Mouse (Mus musculus) fibroblast of lung, adult 2 months (primary cell): ENCODE measurements at regions not wholly inside any gene's neighbourhood (a gene's known extent, or its start where the extent isn't known, plus 50 kb on each side); places are given as distances from the start of the nearest gene placed in this dataset.

Experiments
- DNase-seq: peaks from one replicate; pipeline ENCODE4 v3.0.0-alpha.2; 2011; ENCODE audit warnings: low read depth

DNA sequence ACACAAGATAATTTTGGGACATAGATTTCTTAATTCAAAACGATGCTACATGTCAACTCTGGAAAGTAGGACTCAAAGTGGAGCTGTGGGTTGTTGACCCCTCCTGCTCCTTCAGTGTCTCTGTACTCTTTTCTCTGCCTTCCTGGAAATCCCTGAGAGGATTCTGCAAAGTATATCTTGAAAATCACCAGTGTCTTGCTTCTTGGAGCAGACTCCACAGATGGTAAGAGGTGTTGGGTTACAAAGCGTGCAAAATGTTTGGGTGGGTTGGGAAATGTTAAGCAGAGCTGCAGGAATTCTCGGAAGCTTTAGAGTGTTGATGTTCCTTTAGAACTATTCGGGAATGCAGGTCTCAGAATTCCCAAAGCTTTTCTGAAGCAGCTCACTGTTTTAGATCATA, 61.5 kb upstream of the Abcb5 start:
- DNase-seq, result no peak

DNA sequence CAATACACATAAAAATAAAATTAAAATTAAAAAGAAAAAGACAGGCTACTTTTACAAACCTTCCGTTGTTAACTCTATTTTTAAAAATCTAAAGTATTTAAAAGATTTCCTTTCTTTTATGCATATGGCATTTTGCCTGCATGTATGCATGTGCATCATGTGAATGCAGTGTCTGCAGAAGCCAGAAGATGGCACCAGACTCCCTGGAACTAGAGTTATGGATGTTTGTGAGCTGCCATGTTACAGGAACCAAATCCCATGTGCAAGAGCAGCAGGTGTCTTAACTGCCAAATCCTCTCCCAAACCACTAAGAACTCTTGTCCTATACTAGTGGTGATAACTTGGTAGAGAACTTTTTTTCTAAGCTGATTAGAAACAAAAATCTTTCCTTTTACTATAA, 60.1 kb upstream of the Abcb5 start:
- peak; percentile 27 for DNase-seq

DNA sequence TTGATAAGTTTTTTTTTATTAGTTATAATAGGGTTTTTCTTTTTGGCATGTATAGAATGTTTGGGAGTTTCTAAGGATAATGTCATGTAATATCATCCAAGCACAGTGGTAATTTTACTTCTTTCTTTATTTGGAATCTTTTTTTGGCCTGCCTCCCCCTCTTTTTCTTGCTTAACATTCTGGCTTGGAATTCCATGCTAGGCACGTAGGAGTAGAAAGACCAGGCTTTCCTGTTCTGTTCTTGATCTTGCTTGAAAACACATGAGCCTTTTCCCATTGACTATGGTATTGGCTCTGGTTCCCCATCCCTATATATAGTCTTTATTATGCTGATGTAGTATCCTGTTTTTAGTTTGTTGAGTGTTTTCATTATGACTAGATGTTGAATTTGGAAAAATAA, 57.8 kb upstream of the Abcb5 start:
- DNase-seq, result no peak
